Mouse (Mus musculus): Measurements from ENCODE around the gene Rnf43. TPM values are rescaled to one million over a fixed set of nuclear protein-coding genes. Genes with fewer than 3 reads are reported as not detected.

The Rnf43 gene
- total RNA-seq, 2 experiments from 2014 or later, result 4.2 to 16.1 TPM

- ATAC-seq (replicated peaks; ENCODE audit: poor library complexity, severe bottlenecking), result no peak
Measured at GRCm38 (mm10) chr11:87673282-87673681, 10.8 kb downstream of the Rnf43 start.

GRCm38 (mm10) chr11:87675606-87676005 is 13.1 kb downstream of the Rnf43 start:
- no peak for ATAC-seq (replicated peaks; ENCODE audit: poor library complexity, severe bottlenecking)

GRCm38 (mm10) chr11:87677756-87678155 is 15.2 kb downstream of the Rnf43 start:
- ATAC-seq (replicated peaks; ENCODE audit: poor library complexity, severe bottlenecking), result no peak

- ATAC-seq (replicated peaks; ENCODE audit: poor library complexity, severe bottlenecking), result no peak
Measured at GRCm38 (mm10) chr11:87678545-87678944, 16.0 kb downstream of the Rnf43 start.

- no peak for ATAC-seq (replicated peaks; ENCODE audit: poor library complexity, severe bottlenecking)
Measured at GRCm38 (mm10) chr11:87678976-87679375, 16.5 kb downstream of the Rnf43 start.

GRCm38 (mm10) chr11:87680786-87681185 is 18.3 kb downstream of the Rnf43 start:
- no peak for ATAC-seq (replicated peaks; ENCODE audit: poor library complexity, severe bottlenecking)

- ATAC-seq (replicated peaks; ENCODE audit: poor library complexity, severe bottlenecking), result no peak
Measured at GRCm38 (mm10) chr11:87682096-87682495, 19.6 kb downstream of the Rnf43 start.

- no peak for ATAC-seq (replicated peaks; ENCODE audit: poor library complexity, severe bottlenecking)
Measured at GRCm38 (mm10) chr11:87682838-87683571, 20.5 kb downstream of the Rnf43 start.

- peak; percentile 72 for ATAC-seq (replicated peaks; ENCODE audit: poor library complexity, severe bottlenecking)
Measured at GRCm38 (mm10) chr11:87686407-87686806, 23.9 kb downstream of the Rnf43 start.

GRCm38 (mm10) chr11:87687246-87688225 is 25.0 kb downstream of the Rnf43 start:
- ATAC-seq (replicated peaks; ENCODE audit: poor library complexity, severe bottlenecking), result 0 out of 2 replicates have a peak, but pooled peaks have one; percentile 20

GRCm38 (mm10) chr11:87688478-87689203 is 26.1 kb downstream of the Rnf43 start:
- no peak for ATAC-seq (replicated peaks; ENCODE audit: poor library complexity, severe bottlenecking)

- ATAC-seq (replicated peaks; ENCODE audit: poor library complexity, severe bottlenecking), result no peak
Measured at GRCm38 (mm10) chr11:87689402-87689808, 26.9 kb downstream of the Rnf43 start.

- ATAC-seq (replicated peaks; ENCODE audit: poor library complexity, severe bottlenecking), result peak; percentile 35; the same call in 1 of the 2 replicates
Measured at GRCm38 (mm10) chr11:87690054-87690740, 27.7 kb downstream of the Rnf43 start.

- no peak for ATAC-seq (replicated peaks; ENCODE audit: poor library complexity, severe bottlenecking)
Measured at GRCm38 (mm10) chr11:87697131-87697682, 34.7 kb downstream of the Rnf43 start.

GRCm38 (mm10) chr11:87698126-87698525 is 35.6 kb downstream of the Rnf43 start:
- no peak for ATAC-seq (replicated peaks; ENCODE audit: poor library complexity, severe bottlenecking)

- ATAC-seq (replicated peaks; ENCODE audit: poor library complexity, severe bottlenecking), result no peak
Measured at GRCm38 (mm10) chr11:87701108-87701507, 38.6 kb downstream of the Rnf43 start.

- ATAC-seq (replicated peaks; ENCODE audit: poor library complexity, severe bottlenecking), result peak; percentile 30; the same call in 1 of the 2 replicates
Measured at GRCm38 (mm10) chr11:87701877-87702620, 39.5 kb downstream of the Rnf43 start.

- no peak for ATAC-seq (replicated peaks; ENCODE audit: poor library complexity, severe bottlenecking)
Measured at GRCm38 (mm10) chr11:87703654-87704053, 41.1 kb downstream of the Rnf43 start.

GRCm38 (mm10) chr11:87704289-87704688 is 41.8 kb downstream of the Rnf43 start:
- no peak for ATAC-seq (replicated peaks; ENCODE audit: poor library complexity, severe bottlenecking)
